Mouse (Mus musculus) forebrain, embryonic 12.5 days (tissue): ENCODE data around the gene Rabgef1. TPM values are rescaled to one million over a fixed set of nuclear protein-coding genes. Genes with fewer than 3 reads are reported as not detected.

Experiments
- ATAC-seq: fragments of 200-750 bp; cut with Nextera tagmentation; 2 replicates; pipeline ENCODE4 v1.8.0; 2017; ENCODE audit warnings: moderate TSS enrichment; ENCODE audit not compliant: low FRiP score
- H3K27ac ChIP-seq: fragments of 300-500 bp; sonication (generic); 2 replicates; pipeline ENCODE4 v1.5.1; 2016; ENCODE audit warnings: mild to moderate bottlenecking
- H3K27me3 ChIP-seq: fragments of 300-500 bp; sonication (generic); 2 replicates; pipeline ENCODE4 v1.6.1; 2016; ENCODE audit warnings: mild to moderate bottlenecking
- H3K36me3 ChIP-seq: fragments of 300-500 bp; sonication (generic); replicated peaks from 2 replicates; pipeline ENCODE4 v1.6.1; 2016; ENCODE audit warnings: mild to moderate bottlenecking
- H3K4me1 ChIP-seq: fragments of 300-500 bp; sonication (generic); 2 replicates; pipeline ENCODE4 v1.6.1; 2016
- H3K4me2 ChIP-seq: fragments of 300-500 bp; sonication (generic); 2 replicates; pipeline ENCODE4 v1.6.1; 2016; ENCODE audit warnings: mild to moderate bottlenecking, moderate library complexity
- H3K4me3 ChIP-seq: fragments of 300-500 bp; sonication (generic); replicated peaks from 2 replicates; pipeline ENCODE4 v1.5.1; 2016; ENCODE audit warnings: mild to moderate bottlenecking
- H3K9ac ChIP-seq: fragments of 300-500 bp; sonication (generic); 2 replicates; pipeline ENCODE4 v1.6.1; 2016; ENCODE audit warnings: mild to moderate bottlenecking
- H3K9me3 ChIP-seq: fragments of 300-500 bp; sonication (generic); 2 replicates; pipeline ENCODE4 v1.6.1; 2016
- WGBS: fragments of 180-500 bp; shearing (Covaris S2); methylation state at CpG from one replicate; pipeline ENCODE4 v1.1.7; 2016; 5-methylcytosine and 5-hydroxymethylcytosine counted together
- polyA plus RNA-seq: library from polyadenylated mRNA; unstranded; fragments of >200 nt; fragmentation: Nextera tagmentation; extraction: Ambion mirVana; gene quantifications from 2 replicates; pipeline ENCODE4 v1.2.1, GENCODE M21; 2016

Rabgef1 gene
- polyA plus RNA-seq, 1 experiment from 2014 or later, result 31.5 TPM

DNA sequence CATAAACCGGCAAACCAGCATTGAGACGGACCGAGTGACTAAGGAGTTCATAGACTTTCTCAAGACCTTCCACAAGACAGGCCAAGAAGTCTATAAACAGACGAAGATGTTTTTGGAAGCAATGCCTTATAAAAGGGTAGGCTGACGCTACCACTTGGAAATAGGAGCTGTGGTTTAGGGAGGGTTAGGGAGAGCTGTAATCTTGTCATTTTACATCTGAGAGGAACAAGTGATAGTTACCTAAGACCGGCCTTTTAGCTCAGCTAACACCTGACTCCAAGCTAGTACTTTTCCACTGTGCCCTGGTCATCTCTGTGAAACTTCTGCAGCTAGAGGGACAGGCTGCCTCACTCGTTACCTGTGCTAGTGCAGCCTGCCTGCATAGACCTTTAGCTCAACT is 26.4 kb downstream of the Rabgef1 start:
- ATAC-seq, result no peak
- Histone ChIP-seq H3K27me3 (no peaks in the 10 kb centered on the region), H3K4me3 (no peak overlapping the region), H3K4me1 (no peaks in the 10 kb centered on the region), H3K27ac (no peak overlapping the region), H3K4me2 (no peak overlapping the region), H3K9me3 (no peaks in the 10 kb centered on the region), H3K36me3 (peaks cover 47% of the 10 kb centered on the region), H3K9ac (no peak overlapping the region)
- 94% methylated on average over 7 of the region's 7 CpGs for WGBS

DNA sequence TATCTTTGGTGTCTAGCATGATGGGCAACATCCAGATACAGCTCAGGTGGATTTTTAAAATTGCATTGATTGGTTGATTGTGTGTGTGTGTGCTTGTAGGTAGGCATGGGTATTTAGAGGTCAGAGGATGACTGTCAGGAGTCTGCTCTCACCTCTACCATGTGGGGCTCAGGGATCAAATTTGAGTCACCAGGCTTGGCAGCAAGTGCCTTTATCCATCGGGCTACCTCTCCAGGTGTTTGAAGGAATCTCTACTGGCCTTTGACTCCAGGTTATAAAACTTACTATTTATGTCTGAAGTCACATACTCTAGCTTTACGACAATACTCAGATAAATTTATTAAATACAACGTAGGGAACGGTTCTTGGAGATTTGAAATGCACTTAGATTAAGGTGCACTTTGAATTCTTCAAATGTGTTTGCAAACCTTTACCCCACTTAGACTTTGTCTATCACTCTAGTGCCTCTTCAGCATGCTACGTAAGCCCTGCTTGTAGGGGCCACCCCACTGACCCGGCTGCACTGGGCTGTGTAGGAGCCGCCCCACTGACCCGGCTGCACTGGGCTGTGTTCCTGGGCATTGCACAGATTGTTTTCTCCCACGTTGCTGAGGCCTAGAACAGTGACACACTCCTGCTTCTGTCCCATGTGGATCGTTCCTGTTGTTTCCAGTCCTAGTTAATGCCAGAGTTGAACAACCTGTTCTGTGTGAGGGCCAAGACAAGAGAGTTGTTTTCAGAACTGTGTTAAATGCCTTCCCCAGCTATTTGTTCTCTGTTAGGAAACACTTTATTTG is 28.8 kb downstream of the Rabgef1 start:
- no peak for ATAC-seq
- H3K36me3 ChIP-seq, result peaks cover 28% of the 10 kb centered on the region

DNA sequence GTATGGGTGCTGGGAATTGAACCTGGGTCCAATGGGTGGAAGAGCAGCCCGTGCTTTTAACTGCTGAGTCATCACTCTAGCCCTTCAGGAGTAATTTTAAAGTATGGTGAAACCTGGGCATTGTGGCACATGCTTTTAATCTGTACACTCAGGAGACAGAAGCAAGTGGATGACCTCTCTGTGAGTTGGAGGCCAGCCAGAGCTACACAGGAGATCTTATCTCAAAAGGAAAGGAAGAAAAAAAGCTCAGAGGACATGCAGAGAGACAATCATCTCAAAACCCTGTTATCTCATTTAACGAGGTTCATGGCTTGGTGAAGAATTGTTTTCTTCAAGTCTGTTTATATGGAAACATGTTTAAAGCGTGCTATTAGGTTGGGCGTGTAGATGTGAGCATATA is 32.4 kb downstream of the Rabgef1 start:
- peaks cover 21% of the 10 kb centered on the region for H3K36me3 ChIP-seq
- H3K27ac ChIP-seq, result no peak overlapping the region
- H3K9ac ChIP-seq, result no peak overlapping the region
- no peak for ATAC-seq
- H3K27me3 ChIP-seq, result no peaks in the 10 kb centered on the region
- H3K4me3 ChIP-seq, result no peak overlapping the region
- H3K4me1 ChIP-seq, result no peaks in the 10 kb centered on the region
- no peak overlapping the region for H3K4me2 ChIP-seq
- WGBS, result 89% methylated on average over 4 of the region's 4 CpGs
- no peaks in the 10 kb centered on the region for H3K9me3 ChIP-seq

More for the DNA sequence above, 28.8 kb downstream of the Rabgef1 start:
- H3K4me1 ChIP-seq, result no peaks in the 10 kb centered on the region
- WGBS, result 91% methylated on average over 10 of the region's 10 CpGs
- H3K9ac ChIP-seq, result no peak overlapping the region
- H3K4me3 ChIP-seq, result no peak overlapping the region
- H3K27me3 ChIP-seq, result no peaks in the 10 kb centered on the region
- H3K27ac ChIP-seq, result no peak overlapping the region
- no peaks in the 10 kb centered on the region for H3K9me3 ChIP-seq
- H3K4me2 ChIP-seq, result no peak overlapping the region

DNA sequence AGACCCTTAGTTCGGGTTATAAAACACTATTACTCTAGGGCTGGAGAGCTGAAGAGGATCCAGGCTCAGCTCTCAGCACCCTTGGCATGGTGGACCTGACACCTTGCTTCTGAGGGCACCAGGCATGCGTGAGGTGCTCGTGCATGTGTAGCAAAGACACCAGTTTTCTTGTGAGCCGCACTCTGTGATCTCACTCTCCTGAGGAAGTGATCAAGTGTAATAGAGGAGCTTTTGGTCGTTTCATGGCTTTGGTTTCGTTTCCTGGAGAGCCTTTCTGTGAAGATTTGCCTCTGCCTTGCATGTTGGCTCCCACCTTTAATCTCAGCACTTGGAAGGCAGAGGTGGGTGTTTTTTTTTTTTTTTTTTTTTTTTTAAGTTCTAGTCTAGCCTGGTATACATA is 33.0 kb downstream of the Rabgef1 start:
- H3K27ac ChIP-seq, result no peak overlapping the region
- H3K36me3 ChIP-seq, result peaks cover 23% of the 10 kb centered on the region
- no peak overlapping the region for H3K4me3 ChIP-seq
- ATAC-seq, result no peak
- H3K9ac ChIP-seq, result no peak overlapping the region
- WGBS, result 92% methylated on average over 6 of the region's 6 CpGs
- H3K4me2 ChIP-seq, result no peak overlapping the region
- H3K4me1 ChIP-seq, result no peaks in the 10 kb centered on the region
- no peaks in the 10 kb centered on the region for H3K9me3 ChIP-seq
- no peaks in the 10 kb centered on the region for H3K27me3 ChIP-seq

DNA sequence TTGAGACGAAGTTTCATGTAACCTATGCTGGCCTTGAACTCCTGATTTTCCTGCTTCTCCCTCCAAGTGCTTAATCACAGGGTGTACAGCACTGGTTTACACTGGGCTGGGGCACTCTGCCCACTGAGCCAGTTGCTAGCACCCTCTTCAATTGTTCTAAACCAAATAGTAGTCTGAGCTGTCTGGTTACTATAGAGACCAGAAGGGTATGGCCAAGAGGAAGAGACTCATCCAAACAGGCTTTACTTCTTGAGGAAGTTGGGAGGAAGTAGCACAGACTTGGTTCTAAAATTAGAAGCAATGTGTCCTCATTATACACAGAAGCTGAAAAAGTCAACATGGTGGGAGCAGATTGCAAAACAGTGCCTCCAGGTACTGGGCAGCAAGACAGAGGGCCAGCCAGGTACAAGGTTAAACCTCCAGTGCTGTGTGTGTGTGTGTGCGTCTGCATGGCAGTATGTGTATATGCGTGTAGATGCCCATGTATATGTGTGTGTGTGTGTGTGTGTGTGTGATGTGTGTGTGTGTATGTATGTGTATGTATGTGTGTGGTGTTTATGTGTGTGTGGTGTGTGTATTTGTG is 33.9 kb downstream of the Rabgef1 start:
- no peaks in the 10 kb centered on the region for H3K4me1 ChIP-seq
- H3K9me3 ChIP-seq, result no peaks in the 10 kb centered on the region
- peaks cover 32% of the 10 kb centered on the region for H3K36me3 ChIP-seq
- H3K4me2 ChIP-seq, result no peak overlapping the region
- H3K4me3 ChIP-seq, result no peak overlapping the region
- H3K27me3 ChIP-seq, result no peaks in the 10 kb centered on the region
- no peak overlapping the region for H3K27ac ChIP-seq
- no peak for ATAC-seq
- WGBS, result 95% methylated on average over 3 of the region's 3 CpGs
- H3K9ac ChIP-seq, result no peak overlapping the region

DNA sequence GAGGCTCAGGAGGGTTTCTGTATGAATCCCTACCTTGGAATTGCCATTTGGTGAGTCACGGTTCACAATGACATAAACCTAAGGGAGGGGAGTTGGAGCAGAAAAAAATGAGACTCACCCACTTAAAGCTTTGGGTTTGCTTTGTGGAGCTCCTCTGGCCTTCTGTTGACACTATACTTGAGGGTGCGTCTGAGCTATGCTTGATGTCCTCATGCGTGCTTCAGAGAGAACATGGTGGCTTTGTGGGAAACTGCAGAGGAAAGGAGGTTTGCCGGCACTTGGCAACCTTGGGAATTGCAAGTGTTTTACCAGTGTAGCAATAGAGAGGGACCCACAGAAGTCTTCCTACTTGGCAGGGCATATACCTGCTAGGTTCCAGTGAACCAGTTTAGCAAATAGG is 35.7 kb downstream of the Rabgef1 start:
- H3K36me3 ChIP-seq, result peaks cover 37% of the 10 kb centered on the region
- no peaks in the 10 kb centered on the region for H3K4me1 ChIP-seq
- H3K4me3 ChIP-seq, result no peak overlapping the region
- no peaks in the 10 kb centered on the region for H3K27me3 ChIP-seq
- no peak overlapping the region for H3K9ac ChIP-seq
- no peak overlapping the region for H3K4me2 ChIP-seq
- H3K9me3 ChIP-seq, result no peaks in the 10 kb centered on the region
- no peak for ATAC-seq
- 94% methylated on average over 4 of the region's 4 CpGs for whole genome bisulfite sequencing
- H3K27ac ChIP-seq, result no peak overlapping the region

DNA sequence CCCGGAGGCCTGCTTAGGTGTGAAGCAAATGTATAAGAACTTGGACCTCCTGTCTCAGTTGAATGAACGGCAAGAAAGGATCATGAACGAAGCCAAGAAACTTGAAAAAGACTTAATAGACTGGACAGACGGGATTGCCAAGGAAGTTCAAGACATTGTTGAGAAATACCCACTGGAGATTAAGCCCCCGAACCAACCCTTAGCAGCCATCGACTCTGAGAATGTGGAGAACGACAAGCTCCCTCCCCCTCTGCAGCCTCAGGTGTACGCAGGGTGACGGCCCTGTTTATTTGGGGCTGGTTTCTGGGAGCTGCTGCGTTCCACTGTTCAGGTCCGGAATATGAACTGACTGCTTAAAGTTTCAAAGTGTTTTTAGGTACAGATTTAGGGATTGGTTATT is 41.4 kb downstream of the Rabgef1 start:
- no peaks in the 10 kb centered on the region for H3K4me1 ChIP-seq
- no peak overlapping the region for H3K27ac ChIP-seq
- 90% methylated on average over 11 of the region's 11 CpGs for WGBS
- H3K9ac ChIP-seq, result no peak overlapping the region
- no peak overlapping the region for H3K4me2 ChIP-seq
- ATAC-seq, result no peak
- no peaks in the 10 kb centered on the region for H3K27me3 ChIP-seq
- peaks cover 51% of the 10 kb centered on the region for H3K36me3 ChIP-seq
- H3K4me3 ChIP-seq, result no peak overlapping the region
- no peaks in the 10 kb centered on the region for H3K9me3 ChIP-seq

DNA sequence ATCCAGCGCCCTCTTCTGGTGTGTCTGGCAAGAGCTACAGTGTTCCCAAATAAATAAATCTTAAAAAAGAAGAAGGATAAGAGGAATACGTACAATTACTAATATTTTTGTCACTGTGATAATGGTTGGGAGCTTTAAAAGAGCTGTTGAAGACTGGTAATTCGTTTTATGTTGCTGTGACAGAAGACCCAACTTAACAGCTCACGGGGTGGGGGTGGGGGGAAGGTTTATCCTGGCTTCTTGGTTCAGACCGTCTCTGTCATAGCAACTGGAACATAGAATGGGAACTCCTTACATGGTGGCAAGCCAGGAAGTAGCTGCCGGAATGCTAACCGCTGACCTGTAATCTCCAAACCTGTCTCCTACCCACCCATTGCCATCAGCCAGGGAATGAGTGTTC is 45.2 kb downstream of the Rabgef1 start, which contains the start of gene Tmem248:
Gene Tmem248 (plus strand): TSS at position 301 of the 400 bp plus-strand sequence.
- WGBS, result 83% methylated on average over 7 of the region's 7 CpGs

DNA sequence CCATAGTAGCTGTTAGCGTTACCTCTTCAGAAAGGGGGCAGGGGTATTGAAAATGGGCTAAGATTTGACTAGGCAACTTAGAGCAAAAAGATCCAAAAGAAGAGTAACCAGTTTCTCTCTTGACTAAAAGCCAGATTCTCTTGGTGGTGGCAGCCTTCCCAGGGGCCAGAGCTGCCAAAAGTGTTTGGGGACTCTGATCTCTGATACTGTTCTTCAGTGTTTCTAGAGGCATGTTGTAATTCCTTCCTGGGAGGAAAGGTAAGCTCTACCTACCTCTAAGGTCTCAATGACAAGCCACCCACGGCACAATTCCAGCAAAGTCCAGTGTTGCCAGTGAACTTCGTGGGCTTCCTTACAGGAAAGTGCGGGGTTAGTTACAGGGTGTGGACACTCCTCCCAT is 45.8 kb downstream of the Rabgef1 start:
- Histone ChIP-seq H3K9me3 (no peaks in the 10 kb centered on the region), H3K4me2 (no peak overlapping the region), H3K27ac (no peak overlapping the region), H3K27me3 (no peaks in the 10 kb centered on the region), H3K36me3 (peaks cover 14% of the 10 kb centered on the region), H3K9ac (no peak overlapping the region), H3K4me3 (no peak overlapping the region), H3K4me1 (peaks cover 8% of the 10 kb centered on the region)
- no peak for ATAC-seq
- 86% methylated on average over 4 of the region's 4 CpGs for WGBS

More for the DNA sequence above, 45.2 kb downstream of the Rabgef1 start, which contains the start of gene Tmem248:
- H3K36me3 ChIP-seq, result peaks cover 18% of the 10 kb centered on the region
- H3K9me3 ChIP-seq, result no peaks in the 10 kb centered on the region
- no peak for ATAC-seq
- peaks cover 8% of the 10 kb centered on the region for H3K4me1 ChIP-seq
- no peak within 1 kb of the TSS for H3K27ac ChIP-seq
- no peak within 1 kb of the TSS for H3K4me3 ChIP-seq
- no peak within 1 kb of the TSS for H3K4me2 ChIP-seq
- H3K27me3 ChIP-seq, result no peaks in the 10 kb centered on the region
- no peak within 1 kb of the TSS for H3K9ac ChIP-seq

DNA sequence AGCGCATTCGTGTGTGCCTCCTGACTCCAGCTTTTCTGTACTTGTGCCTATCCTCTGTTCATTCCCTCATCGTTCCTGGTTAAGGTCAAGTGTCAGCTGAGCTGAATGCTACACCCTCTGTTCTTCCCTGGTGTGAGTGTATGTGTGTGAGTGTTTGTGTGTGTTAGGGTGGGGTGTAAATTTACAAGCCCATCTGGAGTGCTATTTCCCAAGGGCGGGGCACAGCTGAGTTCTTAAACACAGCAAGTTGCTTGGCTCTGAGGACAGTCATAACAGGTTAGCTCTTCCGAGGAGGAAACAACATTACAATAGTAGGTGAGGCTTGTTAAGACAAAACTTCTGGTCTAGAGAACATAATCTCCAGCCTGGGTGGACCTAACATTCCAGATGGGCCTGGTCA is 46.7 kb downstream of the Rabgef1 start:
- no peak overlapping the region for H3K4me3 ChIP-seq
- 88% methylated on average over 5 of the region's 5 CpGs for WGBS
- peaks cover 13% of the 10 kb centered on the region for H3K4me1 ChIP-seq
- H3K9ac ChIP-seq, result no peak overlapping the region
- H3K27ac ChIP-seq, result no peak overlapping the region
- H3K36me3 ChIP-seq, result peaks cover 5% of the 10 kb centered on the region
- H3K4me2 ChIP-seq, result no peak overlapping the region
- no peaks in the 10 kb centered on the region for H3K9me3 ChIP-seq
- H3K27me3 ChIP-seq, result no peaks in the 10 kb centered on the region
- no peak for ATAC-seq

DNA sequence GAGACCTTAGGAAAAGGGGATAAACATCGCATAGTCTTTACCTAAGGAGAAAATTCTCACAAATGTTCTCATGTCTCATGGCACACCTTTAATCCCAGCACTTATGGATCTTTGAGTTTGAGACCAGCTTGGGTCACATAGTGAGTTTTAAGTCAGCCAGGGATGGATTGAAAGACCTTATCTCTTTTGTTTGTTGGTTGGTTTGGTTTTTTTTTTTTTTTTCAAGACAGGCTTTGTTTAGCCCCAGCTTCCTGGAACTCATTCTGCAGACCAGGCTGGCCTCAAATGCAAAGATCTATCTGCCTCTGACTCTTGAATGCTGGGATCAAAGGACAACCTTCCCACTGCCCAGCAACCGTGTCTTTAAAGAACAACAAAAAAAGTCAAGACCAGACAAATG is 49.7 kb downstream of the Rabgef1 start:
- WGBS, result 51% methylated on average over 2 of the region's 2 CpGs
- Histone ChIP-seq H3K9ac (peak overlapping the region; percentile 99), H3K4me2 (peak overlapping the region; percentile 61), H3K9me3 (no peaks in the 10 kb centered on the region), H3K36me3 (0 out of 2 replicates have a peak, but pooled peaks cover 3% of the 10 kb centered on the region), H3K4me3 (peak overlapping the region; percentile 99), H3K27me3 (no peaks in the 10 kb centered on the region), H3K27ac (no peak overlapping the region), H3K4me1 (peaks cover 23% of the 10 kb centered on the region)
- no peak for ATAC-seq

DNA sequence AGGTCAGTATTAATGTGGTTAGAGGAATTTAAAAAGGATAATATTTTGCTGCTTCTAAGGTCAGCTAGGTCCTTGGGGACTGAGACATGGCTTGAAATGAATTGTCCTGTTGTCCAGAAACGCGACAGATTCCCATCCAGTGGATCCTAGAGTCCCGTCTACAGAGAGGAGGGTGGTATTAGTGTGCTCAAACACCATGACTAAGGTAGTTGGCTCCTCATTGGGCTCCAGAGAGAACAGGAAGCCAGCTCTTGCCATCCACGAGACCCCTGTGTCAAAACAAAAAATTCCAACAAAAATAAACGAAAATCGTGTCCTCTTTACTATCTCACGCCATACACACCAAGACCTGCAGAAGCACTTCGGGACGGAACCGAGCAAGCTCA is 50.2 kb downstream of the Rabgef1 start:
- peak overlapping the region; percentile 99 for H3K4me3 ChIP-seq
- under 1% methylated on average over 10 of the region's 10 CpGs for WGBS
- H3K4me1 ChIP-seq, result peaks cover 23% of the 10 kb centered on the region
- peak overlapping the region; percentile 99 for H3K9ac ChIP-seq
- H3K27ac ChIP-seq, result peak overlapping the region; percentile 84; the same call in 1 of the 2 replicates
- H3K4me2 ChIP-seq, result peak overlapping the region; percentile 61
- H3K36me3 ChIP-seq, result 0 out of 2 replicates have a peak, but pooled peaks cover 3% of the 10 kb centered on the region
- H3K27me3 ChIP-seq, result no peaks in the 10 kb centered on the region
- no peaks in the 10 kb centered on the region for H3K9me3 ChIP-seq
- peak; percentile 36 for ATAC-seq
